Mouse (Mus musculus) large intestine, adult 2 months (tissue): ENCODE measurements around the gene Slc47a1. TPM values are rescaled to one million over a fixed set of nuclear protein-coding genes. Genes with fewer than 3 reads are reported as not detected.
A peak's percentile ranks its signal among the peaks of the same experiment; 100 is the strongest.

Source experiments
- DNase-seq: peaks from one replicate; pipeline ENCODE4 v3.0.0-alpha.2; 2012; ENCODE audit warnings: low read depth, low spot score
- WGBS: fragments of 180-500 bp; shearing (Covaris S2); methylation state at CpG from one replicate; pipeline ENCODE4 v1.1.7; 2018; 5-methylcytosine and 5-hydroxymethylcytosine counted together
- polyA plus RNA-seq: library from polyadenylated mRNA; depleted of rRNA; stranded (reverse); fragments of >200 nt; gene quantifications from 2 replicates; pipeline ENCODE4 v1.2.3, GENCODE M21; 2012

The Slc47a1 gene
- polyA plus RNA-seq, 1 experiment = 4.2 TPM

GRCm38 (mm10) chr11:61385725-61386124, 7.6 kb upstream of the Slc47a1 start:
- no peak for DNase-seq
- 70% methylated on average over 4 of the region's 4 CpGs for WGBS

GRCm38 (mm10) chr11:61381272-61381671, 3.1 kb upstream of the Slc47a1 start:
- WGBS = 94% methylated on average over 1 of the region's 1 CpGs

GRCm38 (mm10) chr11:61378651-61379050, 506 bp upstream of the Slc47a1 start:
- DNase-seq = no peak
- WGBS = 49% methylated on average over 4 of the region's 4 CpGs

More at GRCm38 (mm10) chr11:61381272-61381671, 3.1 kb upstream of the Slc47a1 start:
- DNase-seq = no peak

DNA sequence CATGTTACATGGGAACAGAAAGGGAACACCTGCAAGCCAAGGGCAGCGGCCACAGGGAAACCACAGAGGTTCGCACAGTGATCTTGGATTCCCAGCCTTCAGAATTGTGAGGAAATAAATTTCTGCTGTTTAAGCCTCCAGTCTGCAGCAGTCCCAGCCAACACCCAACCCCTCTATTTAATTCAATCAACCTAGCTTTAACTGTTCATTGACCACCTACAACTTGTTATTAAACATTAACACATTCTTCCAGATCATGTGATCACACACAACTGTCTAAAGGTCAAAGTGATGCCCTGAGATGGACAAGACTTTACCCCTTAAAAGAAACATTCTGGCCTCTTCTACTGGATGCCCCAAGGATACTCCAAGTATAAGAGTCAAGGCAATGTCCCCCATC, 9.5 kb downstream of the Slc47a1 start:
- DNase-seq = no peak
- WGBS = 94% methylated on average over 2 of the region's 2 CpGs

- DNase-seq = no peak
- WGBS = 66% methylated on average over 9 of the region's 9 CpGs
These were observed 11.4 kb downstream of the Slc47a1 start for GRCm38 (mm10) chr11:61366517-61367273.

GRCm38 (mm10) chr11:61365938-61366337, 12.2 kb downstream of the Slc47a1 start:
- WGBS = 67% methylated on average over 3 of the region's 3 CpGs
- DNase-seq = no peak

GRCm38 (mm10) chr11:61364096-61364495, 14.0 kb downstream of the Slc47a1 start:
- 80% methylated on average over 6 of the region's 6 CpGs for WGBS

GRCm38 (mm10) chr11:61361515-61362190, 16.5 kb downstream of the Slc47a1 start:
- DNase-seq = no peak
- WGBS = 95% methylated on average over 11 of the region's 11 CpGs

More at GRCm38 (mm10) chr11:61364096-61364495, 14.0 kb downstream of the Slc47a1 start:
- no peak for DNase-seq

DNA sequence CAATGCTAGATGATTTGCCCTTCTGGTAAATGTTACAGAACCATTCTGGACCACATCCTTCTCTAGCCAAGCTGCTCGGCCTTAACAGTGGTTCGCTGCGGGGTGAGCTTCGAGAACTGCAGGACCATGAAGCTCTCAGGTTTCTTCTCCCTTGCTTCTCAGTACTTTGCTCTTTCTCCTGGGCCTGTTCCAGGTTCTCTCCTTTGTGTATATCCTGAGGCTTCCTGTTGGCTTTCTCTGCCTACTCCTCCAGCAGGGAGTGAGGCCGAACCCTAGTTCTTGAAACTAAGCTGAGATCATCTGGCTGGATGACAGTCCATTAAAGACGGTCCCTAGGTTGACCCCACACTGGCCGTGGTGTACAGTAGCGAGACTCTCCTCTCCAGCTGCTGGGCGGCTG, 21.5 kb downstream of the Slc47a1 start:
- 76% methylated on average over 9 of the region's 9 CpGs for WGBS
- DNase-seq = no peak

- DNase-seq = no peak
- WGBS = 74% methylated on average over 6 of the region's 6 CpGs
These were observed 22.0 kb downstream of the Slc47a1 start for GRCm38 (mm10) chr11:61356111-61356510.

DNA sequence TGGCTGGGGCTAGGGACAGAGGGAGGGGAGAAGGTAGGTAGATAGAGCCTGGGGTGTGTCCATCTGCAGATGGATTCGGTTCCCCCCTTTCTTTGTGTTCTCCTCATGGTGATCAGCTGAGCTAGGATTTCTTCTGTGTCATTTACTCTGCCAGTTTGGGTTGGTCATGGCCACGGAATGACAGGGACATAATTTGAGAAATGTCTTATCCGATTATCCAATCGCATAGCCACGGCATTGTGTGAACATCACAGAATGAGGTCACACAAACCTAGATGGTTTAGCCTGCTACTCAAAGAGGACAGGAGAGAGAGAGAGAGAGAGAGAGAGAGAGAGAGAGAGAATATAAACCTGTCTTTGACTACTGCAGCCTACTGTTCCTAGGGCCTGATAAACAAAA, 22.8 kb downstream of the Slc47a1 start:
- 75% methylated on average over 5 of the region's 5 CpGs for WGBS
- no peak for DNase-seq

- 45% methylated on average over 6 of the region's 6 CpGs for WGBS
- DNase-seq = no peak
These were observed 23.8 kb downstream of the Slc47a1 start for GRCm38 (mm10) chr11:61354346-61354745.

DNA sequence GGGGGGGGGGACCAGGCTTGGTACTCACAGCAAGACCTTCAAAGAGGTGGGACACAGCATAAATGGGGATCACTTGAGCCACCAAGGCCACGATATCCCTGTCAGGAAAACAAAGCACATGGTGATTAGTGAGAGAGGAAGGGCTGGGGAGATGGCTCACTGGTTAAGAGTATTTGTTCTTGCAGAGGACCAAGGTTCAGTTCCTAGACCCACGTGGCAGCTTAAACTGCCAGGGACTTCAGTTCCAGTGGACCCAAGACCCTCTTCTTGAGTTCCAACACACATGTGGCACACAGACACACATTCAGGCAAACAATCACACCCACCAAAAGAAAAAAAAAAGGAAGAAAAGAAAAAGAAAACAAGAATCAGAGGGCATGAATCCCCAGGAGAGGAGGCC, 25.1 kb downstream of the Slc47a1 start:
- no peak for DNase-seq
- 57% methylated on average over 2 of the region's 2 CpGs for WGBS

- DNase-seq = no peak
- 61% methylated on average over 9 of the region's 9 CpGs for WGBS
These were observed 25.9 kb downstream of the Slc47a1 start for GRCm38 (mm10) chr11:61352138-61352651.

DNA sequence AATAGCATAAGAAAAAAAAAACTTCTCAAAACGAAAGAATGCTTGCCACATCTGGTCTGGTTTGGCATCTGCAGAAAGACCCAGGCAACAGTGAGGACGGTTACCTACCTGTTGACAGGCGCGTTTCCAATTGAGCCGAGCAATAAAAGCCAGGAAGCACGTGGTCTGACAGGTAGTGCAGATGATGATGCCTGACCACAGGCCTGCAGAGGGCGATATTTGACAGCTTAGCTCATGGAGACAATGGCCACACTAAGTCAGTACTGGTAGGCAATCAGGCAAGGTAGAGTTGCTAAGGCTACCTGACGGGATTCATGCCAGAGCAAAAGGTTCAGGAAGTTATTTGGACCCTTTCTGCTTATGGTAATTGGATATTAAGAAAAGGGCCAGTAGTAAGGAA, 28.8 kb downstream of the Slc47a1 start:
- WGBS = 2% methylated on average over 8 of the region's 8 CpGs
- peak; percentile 87 for DNase-seq

DNA sequence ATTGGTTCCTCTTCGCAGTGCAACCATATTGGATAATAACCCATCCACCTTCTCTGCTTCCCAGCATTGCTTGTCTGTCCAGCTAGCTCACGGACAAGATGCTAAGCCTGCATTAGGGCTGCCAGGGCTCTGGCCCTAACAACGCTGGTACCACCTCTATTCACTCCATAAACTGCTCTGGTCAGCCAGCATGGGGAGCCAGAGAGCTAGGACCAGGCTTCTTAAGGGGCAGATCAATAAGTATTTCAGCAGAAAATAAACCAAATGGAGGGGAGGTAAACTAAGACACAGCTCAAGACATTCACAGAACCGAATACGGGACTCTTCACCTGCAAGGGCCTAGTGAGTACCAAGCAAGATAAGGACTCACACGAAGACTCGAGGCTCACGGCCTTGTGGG, 32.0 kb downstream of the Slc47a1 start:
- WGBS = 72% methylated on average over 8 of the region's 8 CpGs
- DNase-seq = no peak

DNA sequence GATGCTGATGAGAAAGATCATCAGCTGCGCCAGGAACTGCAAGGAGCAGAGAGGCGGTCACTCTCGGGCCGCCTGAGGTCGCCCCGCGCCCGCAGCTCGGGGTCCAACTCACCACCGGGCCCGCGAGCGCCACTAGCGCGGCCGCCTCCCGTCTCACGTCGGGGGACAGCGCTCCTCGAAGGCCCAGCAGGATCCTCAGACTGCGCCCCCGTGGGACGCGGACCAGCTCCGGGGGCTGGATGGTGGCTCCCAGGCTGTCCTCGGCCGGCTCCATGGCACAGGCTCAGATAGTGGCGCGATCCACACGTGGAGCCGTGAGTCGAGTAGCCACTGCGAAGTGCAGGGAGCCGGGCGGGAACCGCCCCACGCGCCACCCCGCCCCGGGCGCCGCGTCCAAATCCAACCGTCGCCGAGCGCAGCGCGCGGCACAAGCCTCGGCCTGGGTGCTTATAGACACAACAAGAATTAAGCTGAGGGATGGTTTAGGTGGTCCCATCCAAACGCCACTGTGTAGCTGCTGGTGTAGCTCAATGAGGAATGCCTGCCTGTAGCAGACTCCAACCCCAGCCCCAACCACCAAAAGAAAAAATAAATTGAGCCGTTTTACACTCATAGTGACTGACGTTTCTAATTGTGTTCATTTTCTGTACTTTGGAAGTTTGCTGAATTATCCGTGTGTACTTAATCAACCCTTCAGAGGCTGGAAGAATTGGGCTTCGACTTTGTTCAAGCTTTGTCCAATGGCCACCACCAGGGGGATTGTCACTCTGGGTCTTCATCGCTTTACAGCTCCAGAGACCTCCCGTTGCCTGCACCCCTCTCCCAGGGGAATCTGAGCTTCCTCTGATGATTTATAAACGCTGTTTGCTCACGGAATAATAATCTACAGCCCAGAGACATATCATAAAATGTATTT, 35.4 kb downstream of the Slc47a1 start, which contains the start of gene Slc47a2:
TSS of gene Slc47a2 (minus strand) at position 356 of the 916 bp plus-strand sequence.
- DNase-seq = no peak
- 4% methylated on average over 61 of the region's 61 CpGs for WGBS

DNA sequence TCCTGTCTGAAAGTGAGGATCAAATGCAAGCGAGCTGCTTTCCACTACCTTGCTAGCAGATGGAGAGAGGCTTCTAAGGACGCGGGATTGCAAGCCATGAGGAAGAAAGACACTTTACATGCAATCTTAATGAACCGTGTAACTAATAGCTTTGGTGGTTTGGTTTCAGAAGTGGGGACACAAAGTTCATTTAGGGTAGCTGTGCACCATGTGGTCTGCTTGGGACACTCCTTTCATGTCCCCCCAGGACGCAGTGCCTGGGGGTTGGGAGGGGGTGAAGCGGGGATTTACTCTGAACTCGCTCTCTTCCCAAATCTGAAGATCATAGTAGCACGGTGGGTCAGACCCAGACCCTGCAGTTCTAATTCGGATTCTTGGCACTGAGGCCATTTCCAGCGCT, 36.2 kb downstream of the Slc47a1 start:
- no peak for DNase-seq
- WGBS = 24% methylated on average over 10 of the region's 10 CpGs

DNA sequence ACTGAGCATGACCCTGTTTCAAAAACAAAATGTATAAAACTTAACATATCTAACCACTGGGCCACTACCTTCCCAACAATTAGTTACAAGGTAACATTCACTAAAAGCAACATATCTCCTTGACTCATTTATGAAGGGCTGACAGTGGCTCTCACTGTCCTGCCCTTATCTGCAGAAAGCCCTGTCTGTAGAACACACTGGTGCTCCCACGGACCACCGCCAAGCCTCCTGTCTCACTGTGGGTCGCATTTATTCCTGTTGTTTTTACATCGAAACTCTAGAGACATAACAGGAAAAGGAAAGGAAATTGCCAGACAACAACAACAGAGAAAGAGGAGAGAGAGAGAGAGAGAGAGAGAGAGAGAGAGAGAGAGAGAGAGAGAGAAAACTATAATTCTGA, 36.9 kb downstream of the Slc47a1 start:
- 89% methylated on average over 4 of the region's 4 CpGs for WGBS
- DNase-seq = no peak

DNA sequence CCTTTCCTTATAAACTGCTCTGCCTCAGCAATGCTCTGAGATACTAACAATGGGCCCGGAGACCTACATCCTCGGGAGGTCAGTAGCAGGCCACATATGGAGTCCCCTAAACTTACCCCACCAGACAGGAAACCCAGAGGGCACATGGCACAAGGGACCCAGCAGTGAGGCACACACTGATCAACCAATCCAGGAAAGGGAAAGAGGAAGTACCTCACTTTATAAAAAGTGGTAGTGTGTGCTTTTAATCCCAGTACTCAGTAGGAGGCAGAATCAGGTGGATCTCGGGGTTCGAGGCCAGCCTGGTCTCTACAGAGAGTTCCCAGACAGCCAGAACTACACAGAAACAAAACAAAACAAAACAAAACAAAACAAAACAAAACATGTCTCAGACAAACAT, 37.8 kb downstream of the Slc47a1 start:
- WGBS = 85% methylated on average over 4 of the region's 4 CpGs
- DNase-seq = no peak
